Mouse (Mus musculus) forebrain, embryonic 10.5 days (tissue): ENCODE data around the gene Vangl1. TPM values are rescaled to one million over a fixed set of nuclear protein-coding genes. Genes with fewer than 3 reads are reported as not detected.

Experiments used
- DNase-seq: peaks from one replicate; pipeline ENCODE4 v3.0.0-alpha.2; 2017; ENCODE audit warnings: low spot score; ENCODE audit errors: extremely low spot score
- H3K27ac ChIP-seq: fragments of 300-500 bp; sonication (generic); 2 replicates; pipeline ENCODE4 v1.5.1; 2016; ENCODE audit warnings: mild to moderate bottlenecking
- H3K27me3 ChIP-seq: fragments of 300-500 bp; sonication (generic); 2 replicates; pipeline ENCODE4 v1.6.1; 2016; ENCODE audit warnings: mild to moderate bottlenecking; ENCODE audit not compliant: poor library complexity, severe bottlenecking
- H3K36me3 ChIP-seq: fragments of 300-500 bp; sonication (generic); replicated peaks from 2 replicates; pipeline ENCODE4 v1.6.1; 2016; ENCODE audit warnings: mild to moderate bottlenecking, moderate library complexity
- H3K4me1 ChIP-seq: fragments of 300-500 bp; sonication (generic); 2 replicates; pipeline ENCODE4 v1.6.1; 2016
- H3K4me3 ChIP-seq: fragments of 300-500 bp; sonication (generic); 2 replicates; pipeline ENCODE4 v1.5.1; 2016; ENCODE audit warnings: mild to moderate bottlenecking, moderate library complexity
- H3K9me3 ChIP-seq: fragments of 300-500 bp; sonication (generic); 2 replicates; pipeline ENCODE4 v1.6.1; 2016; ENCODE audit warnings: mild to moderate bottlenecking, moderate library complexity
- WGBS: fragments of 180-500 bp; shearing (Covaris S2); methylation state at CpG from one replicate; pipeline ENCODE4 v1.1.7; 2016; 5-methylcytosine and 5-hydroxymethylcytosine counted together
- polyA plus RNA-seq: library from polyadenylated mRNA; unstranded; fragments of >200 nt; fragmentation: Nextera tagmentation; extraction: Ambion mirVana; gene quantifications from 2 replicates; pipeline ENCODE4 v1.2.1, GENCODE M21; 2016

Gene Vangl1
- polyA plus RNA-seq, 1 experiment from 2014 or later: 11.0 TPM

GRCm38 (mm10) chr3:102131627-102132324 lies 72.7 kb downstream of the Vangl1 start:
- WGBS: 92% methylated on average over 9 of the region's 9 CpGs
- DNase-seq: no peak
- Histone ChIP-seq H3K4me1 (peaks cover 16% of the 10 kb centered on the region), H3K36me3 (no peaks in the 10 kb centered on the region), H3K9me3 (no peaks in the 10 kb centered on the region), H3K27ac (no peak overlapping the region), H3K4me3 (no peak overlapping the region), H3K27me3 (peaks cover 14% of the 10 kb centered on the region)

GRCm38 (mm10) chr3:102130478-102130877 lies 74.0 kb downstream of the Vangl1 start:
- H3K27me3 ChIP-seq: 0 out of 2 replicates have a peak, but pooled peaks cover 4% of the 10 kb centered on the region
- no peak for DNase-seq
- H3K36me3 ChIP-seq: no peaks in the 10 kb centered on the region
- 75% methylated on average over 6 of the region's 6 CpGs for WGBS
- H3K4me3 ChIP-seq: no peak overlapping the region
- no peak overlapping the region for H3K27ac ChIP-seq
- no peaks in the 10 kb centered on the region for H3K9me3 ChIP-seq
- peaks cover 11% of the 10 kb centered on the region for H3K4me1 ChIP-seq

GRCm38 (mm10) chr3:102128242-102128641 lies 76.3 kb downstream of the Vangl1 start:
- H3K4me3 ChIP-seq: no peak overlapping the region
- no peak overlapping the region for H3K27ac ChIP-seq
- 0 out of 2 replicates have a peak, but pooled peaks cover 13% of the 10 kb centered on the region for H3K27me3 ChIP-seq
- H3K36me3 ChIP-seq: no peaks in the 10 kb centered on the region
- no peak for DNase-seq
- H3K9me3 ChIP-seq: no peaks in the 10 kb centered on the region
- WGBS: 88% methylated on average over 2 of the region's 2 CpGs
- peaks cover 10% of the 10 kb centered on the region for H3K4me1 ChIP-seq

GRCm38 (mm10) chr3:102127114-102127513 lies 77.4 kb downstream of the Vangl1 start:
- H3K36me3 ChIP-seq: no peaks in the 10 kb centered on the region
- 85% methylated on average over 2 of the region's 2 CpGs for WGBS
- H3K4me3 ChIP-seq: no peak overlapping the region
- peaks cover 10% of the 10 kb centered on the region for H3K4me1 ChIP-seq
- DNase-seq: no peak
- no peak overlapping the region for H3K27ac ChIP-seq
- H3K27me3 ChIP-seq: 0 out of 2 replicates have a peak, but pooled peaks cover 13% of the 10 kb centered on the region
- no peaks in the 10 kb centered on the region for H3K9me3 ChIP-seq

GRCm38 (mm10) chr3:102125546-102125945 lies 78.9 kb downstream of the Vangl1 start:
- Histone ChIP-seq H3K9me3 (no peaks in the 10 kb centered on the region), H3K4me1 (peaks cover 10% of the 10 kb centered on the region), H3K36me3 (no peaks in the 10 kb centered on the region), H3K27me3 (0 out of 2 replicates have a peak, but pooled peaks cover 13% of the 10 kb centered on the region), H3K4me3 (no peak overlapping the region), H3K27ac (no peak overlapping the region)
- no peak for DNase-seq
- 38% methylated on average over 1 of the region's 1 CpGs for WGBS

GRCm38 (mm10) chr3:102123654-102124053 lies 80.8 kb downstream of the Vangl1 start:
- H3K4me1 ChIP-seq: peaks cover 10% of the 10 kb centered on the region
- H3K36me3 ChIP-seq: no peaks in the 10 kb centered on the region
- DNase-seq: no peak
- H3K27me3 ChIP-seq: 0 out of 2 replicates have a peak, but pooled peaks cover 13% of the 10 kb centered on the region
- no peaks in the 10 kb centered on the region for H3K9me3 ChIP-seq
- 80% methylated on average over 6 of the region's 6 CpGs for WGBS
- no peak overlapping the region for H3K4me3 ChIP-seq
- H3K27ac ChIP-seq: no peak overlapping the region

GRCm38 (mm10) chr3:102122046-102122445 lies 82.4 kb downstream of the Vangl1 start:
- Histone ChIP-seq H3K4me1 (peaks cover 10% of the 10 kb centered on the region), H3K36me3 (no peaks in the 10 kb centered on the region), H3K4me3 (no peak overlapping the region), H3K27me3 (0 out of 2 replicates have a peak, but pooled peaks cover 8% of the 10 kb centered on the region), H3K27ac (no peak overlapping the region), H3K9me3 (no peaks in the 10 kb centered on the region)
- DNase-seq: no peak
- 69% methylated on average over 7 of the region's 7 CpGs for WGBS

- H3K36me3 ChIP-seq: no peaks in the 10 kb centered on the region
These were observed 83.5 kb downstream of the Vangl1 start for GRCm38 (mm10) chr3:102120947-102121346.

GRCm38 (mm10) chr3:102111979-102112599 lies 92.4 kb downstream of the Vangl1 start:
- 82% methylated on average over 7 of the region's 7 CpGs for WGBS
- H3K4me3 ChIP-seq: no peak overlapping the region
- DNase-seq: no peak
- H3K4me1 ChIP-seq: peaks cover 10% of the 10 kb centered on the region
- H3K27me3 ChIP-seq: peaks cover 5% of the 10 kb centered on the region; the same call in 1 of the 2 replicates
- no peaks in the 10 kb centered on the region for H3K36me3 ChIP-seq
- no peak overlapping the region for H3K27ac ChIP-seq
- no peaks in the 10 kb centered on the region for H3K9me3 ChIP-seq

More at GRCm38 (mm10) chr3:102120947-102121346, 83.5 kb downstream of the Vangl1 start:
- Histone ChIP-seq H3K4me3 (no peak overlapping the region), H3K27ac (no peak overlapping the region), H3K27me3 (0 out of 2 replicates have a peak, but pooled peaks cover 8% of the 10 kb centered on the region), H3K4me1 (peaks cover 7% of the 10 kb centered on the region), H3K9me3 (no peaks in the 10 kb centered on the region)
- DNase-seq: no peak

GRCm38 (mm10) chr3:102108201-102108600 lies 96.3 kb downstream of the Vangl1 start:
- peaks cover 5% of the 10 kb centered on the region; the same call in 1 of the 2 replicates for H3K27me3 ChIP-seq
- no peaks in the 10 kb centered on the region for H3K36me3 ChIP-seq
- no peaks in the 10 kb centered on the region for H3K9me3 ChIP-seq
- WGBS: 85% methylated on average over 3 of the region's 3 CpGs
- H3K4me1 ChIP-seq: peaks cover 10% of the 10 kb centered on the region
- H3K4me3 ChIP-seq: no peak overlapping the region
- no peak for DNase-seq
- no peak overlapping the region for H3K27ac ChIP-seq

- no peaks in the 10 kb centered on the region for H3K9me3 ChIP-seq
- WGBS: 82% methylated on average over 9 of the region's 9 CpGs
- H3K4me3 ChIP-seq: no peak overlapping the region
- no peaks in the 10 kb centered on the region for H3K36me3 ChIP-seq
- no peak overlapping the region for H3K27ac ChIP-seq
- H3K27me3 ChIP-seq: no peaks in the 10 kb centered on the region
- DNase-seq: no peak
- H3K4me1 ChIP-seq: no peaks in the 10 kb centered on the region
These were observed 100.5 kb downstream of the Vangl1 start for GRCm38 (mm10) chr3:102103811-102104565.
